Mouse (Mus musculus): ENCODE data around the gene Ccdc144b. TPM values are rescaled to one million over a fixed set of nuclear protein-coding genes. Genes with fewer than 3 reads are reported as not detected.
A peak's percentile ranks its signal among the peaks of the same experiment; 100 is the strongest.

Gene Ccdc144b
- not detected for total RNA-seq (2022)

GRCm38 (mm10) chr3:36053447-36053846 is at the start of gene Ccdc144b:
Gene Ccdc144b, minus strand, starts transcription at chr3:36053547.
- no peak for DNase-seq (ENCODE audit: low spot score in 2 of 2)

GRCm38 (mm10) chr3:36095371-36095770 is 42.0 kb upstream of the Ccdc144b start:
- no peak for DNase-seq (ENCODE audit: low spot score in 2 of 2)

- no peak for DNase-seq (ENCODE audit: low spot score in 2 of 2)
Observed at GRCm38 (mm10) chr3:36087591-36087990, 34.2 kb upstream of the Ccdc144b start.

- DNase-seq (ENCODE audit: low spot score in 2 of 2), result no peak
Observed at GRCm38 (mm10) chr3:36085394-36085793, 32.0 kb upstream of the Ccdc144b start.

- DNase-seq (ENCODE audit: low spot score in 2 of 2), result no peak
Observed at GRCm38 (mm10) chr3:36083381-36083780, 30.0 kb upstream of the Ccdc144b start.

- no peak for DNase-seq (ENCODE audit: low spot score in 2 of 2)
Observed at GRCm38 (mm10) chr3:36082843-36083242, 29.5 kb upstream of the Ccdc144b start.

- DNase-seq (ENCODE audit: low spot score in 2 of 2), result no peak
Observed at GRCm38 (mm10) chr3:36080741-36081140, 27.4 kb upstream of the Ccdc144b start.

- no peak for DNase-seq (ENCODE audit: low spot score in 2 of 2)
Observed at GRCm38 (mm10) chr3:36079886-36080285, 26.5 kb upstream of the Ccdc144b start.

- DNase-seq (ENCODE audit: low spot score in 2 of 2), result no peak
Observed at GRCm38 (mm10) chr3:36077386-36077785, 24.0 kb upstream of the Ccdc144b start.

- DNase-seq (ENCODE audit: low spot score in 2 of 2), result no peak
Observed at GRCm38 (mm10) chr3:36075466-36075865, 22.1 kb upstream of the Ccdc144b start.

- DNase-seq (ENCODE audit: low spot score in 2 of 2), result no peak
Observed at GRCm38 (mm10) chr3:36074231-36074630, 20.9 kb upstream of the Ccdc144b start.

GRCm38 (mm10) chr3:36071047-36071446 is 17.7 kb upstream of the Ccdc144b start:
- DNase-seq (ENCODE audit: low spot score in 2 of 2), result no peak

- no peak for DNase-seq (ENCODE audit: low spot score in 2 of 2)
Observed at GRCm38 (mm10) chr3:36070436-36070835, 17.1 kb upstream of the Ccdc144b start.

- DNase-seq (ENCODE audit: low spot score in 2 of 2), result no peak
Observed at GRCm38 (mm10) chr3:36067731-36068130, 14.4 kb upstream of the Ccdc144b start.

GRCm38 (mm10) chr3:36065843-36066651 is 12.7 kb upstream of the Ccdc144b start, which contains the start of gene Acad9:
Gene Acad9, plus strand, starts transcription at chr3:36065979.
- peak; percentile 87 to 95 for DNase-seq (ENCODE audit: low spot score in 2 of 2)

- DNase-seq (ENCODE audit: low spot score in 2 of 2), result no peak
Observed at GRCm38 (mm10) chr3:36065166-36065565, 11.8 kb upstream of the Ccdc144b start.

- no peak for DNase-seq (ENCODE audit: low spot score in 2 of 2)
Observed at GRCm38 (mm10) chr3:36064592-36065061, 11.3 kb upstream of the Ccdc144b start.

GRCm38 (mm10) chr3:36060096-36060850 is 6.9 kb upstream of the Ccdc144b start:
- peak in 1 of 2 experiments; percentile 35 for DNase-seq (ENCODE audit: low spot score in 2 of 2)

- no peak for DNase-seq (ENCODE audit: low spot score in 2 of 2)
Observed at GRCm38 (mm10) chr3:36049106-36049505, 4.2 kb downstream of the Ccdc144b start.

GRCm38 (mm10) chr3:36045086-36045485 is 8.3 kb downstream of the Ccdc144b start:
- DNase-seq (ENCODE audit: low spot score in 2 of 2), result no peak

GRCm38 (mm10) chr3:36044520-36044919 is 8.8 kb downstream of the Ccdc144b start:
- no peak for DNase-seq (ENCODE audit: low spot score in 2 of 2)
